Mouse (Mus musculus) myocyte (in vitro differentiated cells): Measurements from ENCODE around the gene Zmat5.

Experiments
- MAX ChIP-seq: IDR thresholded peaks from one replicate; pipeline ENCODE4 v1.6.1; 2011; ENCODE audit warnings: low read depth, mild to moderate bottlenecking, control low read depth
- MYOG ChIP-seq, 3 experiments: IDR thresholded peaks; one replicate each; pipeline ENCODE4 v1.6.1; 2011; ENCODE audit warnings: control low read depth in 2 of 3, low read depth in 2 of 3, mild to moderate bottlenecking in 2 of 3; ENCODE audit not compliant: insufficient read length in 2 of 3, control insufficient read depth in 1 of 3, insufficient read depth in 1 of 3
- POLR2A ChIP-seq: IDR thresholded peaks from one replicate; pipeline ENCODE4 v1.6.1; 2011; ENCODE audit warnings: low read depth, mild to moderate bottlenecking, control low read depth, moderate library complexity; ENCODE audit not compliant: insufficient read length
- POLR2AphosphoS2 ChIP-seq: IDR thresholded peaks from one replicate; pipeline ENCODE4 v1.6.1; 2011; ENCODE audit warnings: low read depth, control low read depth; ENCODE audit not compliant: insufficient read length
- REST ChIP-seq: IDR thresholded peaks from one replicate; pipeline ENCODE4 v1.6.1; 2011; ENCODE audit warnings: mild to moderate bottlenecking, control low read depth, moderate library complexity; ENCODE audit not compliant: insufficient read depth, insufficient read length
- SRF ChIP-seq: IDR thresholded peaks from one replicate; pipeline ENCODE4 v1.6.1; 2011; ENCODE audit warnings: low read depth; ENCODE audit not compliant: control insufficient read depth, insufficient read length
- TCF12 ChIP-seq: IDR thresholded peaks from one replicate; pipeline ENCODE4 v1.6.1; 2011; ENCODE audit warnings: mild to moderate bottlenecking, control low read depth; ENCODE audit not compliant: poor library complexity, insufficient read depth, severe bottlenecking

- TF ChIP-seq MAX, result no peak
- TF ChIP-seq POLR2A, result no peak
- TF ChIP-seq SRF, result no peak
- TF ChIP-seq POLR2AphosphoS2, result no peak
- no peak for TF ChIP-seq TCF12
- TF ChIP-seq MYOG (IDR thresholded peaks at IDR 0.05; ENCODE audit: control insufficient read depth in 1 of 3, insufficient read depth in 1 of 3, insufficient read length in 2 of 3, low read depth in 2 of 3), result no peak
- no peak for TF ChIP-seq REST
Observed at GRCm38 (mm10) chr11:4703688-4704071, 798 bp upstream of the Zmat5 start.
